Mouse (Mus musculus) testis, adult 2 months (tissue): ENCODE data around the gene Gm9964.

Experiments
- CTCF ChIP-seq: fragments of 200-500 bp; IDR thresholded peaks from 2 replicates; pipeline ENCODE4 v1.5.1; 2012; ENCODE audit warnings: low read depth, mild to moderate bottlenecking, inconsistent platforms, low read length, moderate library complexity; ENCODE audit not compliant: control insufficient read depth, insufficient read depth, insufficient replicate concordance
- POLR2A ChIP-seq: fragments of 200-500 bp; IDR thresholded peaks from 2 replicates; pipeline ENCODE4 v1.6.1; 2012; ENCODE audit warnings: low read depth, mild to moderate bottlenecking, inconsistent platforms, low read length, moderate library complexity; ENCODE audit not compliant: control insufficient read depth

DNA sequence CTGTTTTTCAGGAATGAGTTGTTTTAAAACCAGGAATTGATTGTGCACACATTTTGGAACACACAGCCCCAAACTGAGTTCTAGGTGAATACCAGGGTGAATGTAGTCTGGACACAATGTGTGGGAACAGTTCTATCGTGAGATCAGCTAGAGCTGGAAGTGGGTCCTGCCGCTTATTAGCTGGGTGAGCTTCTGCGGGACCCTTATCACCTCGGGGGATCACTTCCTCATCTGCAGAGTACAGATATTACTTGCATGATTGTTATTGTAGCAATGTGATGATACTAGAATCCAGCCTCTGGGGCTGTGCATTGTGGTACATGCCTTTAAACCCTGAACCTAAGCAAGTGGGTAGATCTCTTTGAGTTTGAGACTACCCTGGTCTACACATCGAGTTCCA is 13.8 kb upstream of the Gm9964 start:
- no peak for TF ChIP-seq CTCF
- TF ChIP-seq POLR2A = no peak
